Mouse (Mus musculus) left cerebral cortex, adult 9 months (tissue): ENCODE measurements around the gene Rictor.
"Not testable (repeated sequence)": the region's sequence is repeated elsewhere in the genome, so short reads cannot be mapped to it uniquely, and the experiment has no call there.

ENCODE experiments used
- DNase-seq, 2 experiments: peaks; one replicate each; pipeline ENCODE4 v3.0.0; 2022; ENCODE audit warnings: low spot score in 2 of 2

The Rictor gene

GRCm38 (mm10) chr15:6733076-6733475 is 24.9 kb downstream of the Rictor start:
- no peak for DNase-seq

- DNase-seq: no peak
These were observed 31.0 kb downstream of the Rictor start for GRCm38 (mm10) chr15:6739180-6739579.

- no peak for DNase-seq
These were observed 34.3 kb downstream of the Rictor start for GRCm38 (mm10) chr15:6742337-6743025.

GRCm38 (mm10) chr15:6743723-6744122 is 35.5 kb downstream of the Rictor start:
- DNase-seq: no peak

- DNase-seq: not testable (repeated sequence)
These were observed 38.3 kb downstream of the Rictor start for GRCm38 (mm10) chr15:6746301-6746983.

- no peak for DNase-seq
These were observed 38.8 kb downstream of the Rictor start for GRCm38 (mm10) chr15:6747001-6747400.

GRCm38 (mm10) chr15:6754400-6754799 is 46.2 kb downstream of the Rictor start:
- DNase-seq: no peak

- DNase-seq: no peak
These were observed 64.1 kb downstream of the Rictor start for GRCm38 (mm10) chr15:6772265-6772664.

GRCm38 (mm10) chr15:6786212-6786611 is 78.0 kb downstream of the Rictor start:
- DNase-seq: no peak

GRCm38 (mm10) chr15:6787236-6787635 is 79.1 kb downstream of the Rictor start:
- DNase-seq: no peak

- no peak for DNase-seq
These were observed 81.8 kb downstream of the Rictor start for GRCm38 (mm10) chr15:6790011-6790410.

- no peak for DNase-seq
These were observed 83.5 kb downstream of the Rictor start for GRCm38 (mm10) chr15:6791648-6792047.

GRCm38 (mm10) chr15:6792846-6793245 is 84.7 kb downstream of the Rictor start:
- DNase-seq: no peak

GRCm38 (mm10) chr15:6801212-6801611 is 93.0 kb downstream of the Rictor start:
- not testable (repeated sequence) for DNase-seq

GRCm38 (mm10) chr15:6815807-6816206 is 107.6 kb downstream of the Rictor start:
- DNase-seq: no peak

GRCm38 (mm10) chr15:6840199-6840598 is 132.0 kb downstream of the Rictor start:
- peak in 1 of 2 experiments; percentile 3 for DNase-seq

GRCm38 (mm10) chr15:6849851-6850250 is 141.7 kb downstream of the Rictor start:
- no peak for DNase-seq
